Mouse (Mus musculus) embryonic facial prominence, embryonic 13.5 days (tissue): ENCODE data around the gene 1700019D03Rik. TPM values are rescaled to one million over a fixed set of nuclear protein-coding genes. Genes with fewer than 3 reads are reported as not detected.

ENCODE experiments used
- ATAC-seq: fragments of 200-750 bp; cut with Nextera tagmentation; 2 replicates; pipeline ENCODE4 v1.8.0; 2017; ENCODE audit warnings: low read depth; ENCODE audit not compliant: insufficient number of reproducible peaks, insufficient read depth, low FRiP score, low TSS enrichment
- H3K27ac ChIP-seq: fragments of 300-500 bp; sonication (generic); 2 replicates; pipeline ENCODE4 v1.5.1; 2015; ENCODE audit warnings: moderate library complexity, mild to moderate bottlenecking, inconsistent platforms
- H3K27me3 ChIP-seq: fragments of 300-500 bp; sonication (generic); 2 replicates; pipeline ENCODE4 v1.6.1; 2015; ENCODE audit warnings: mild to moderate bottlenecking, inconsistent platforms
- H3K36me3 ChIP-seq: fragments of 300-500 bp; sonication (generic); 2 replicates; pipeline ENCODE4 v1.6.1; 2015; ENCODE audit warnings: mild to moderate bottlenecking, inconsistent platforms
- H3K4me1 ChIP-seq: fragments of 300-500 bp; sonication (generic); 2 replicates; pipeline ENCODE4 v1.6.1; 2015; ENCODE audit warnings: inconsistent platforms
- H3K4me2 ChIP-seq: fragments of 300-500 bp; sonication (generic); 2 replicates; pipeline ENCODE4 v1.6.1; 2015; ENCODE audit warnings: moderate library complexity, mild to moderate bottlenecking, inconsistent platforms
- H3K4me3 ChIP-seq: fragments of 300-500 bp; sonication (generic); 2 replicates; pipeline ENCODE4 v1.5.1; 2015; ENCODE audit warnings: mild to moderate bottlenecking, inconsistent platforms
- H3K9ac ChIP-seq: fragments of 300-500 bp; sonication (generic); 2 replicates; pipeline ENCODE4 v1.6.1; 2015; ENCODE audit warnings: mild to moderate bottlenecking, inconsistent platforms
- H3K9me3 ChIP-seq: fragments of 300-500 bp; sonication (generic); 2 replicates; pipeline ENCODE4 v1.6.1; 2016; ENCODE audit warnings: inconsistent platforms
- WGBS: fragments of 180-500 bp; shearing (Covaris S2); methylation state at CpG from one replicate; pipeline ENCODE4 v1.1.7; 2015; ENCODE audit warnings: mixed read lengths; 5-methylcytosine and 5-hydroxymethylcytosine counted together
- polyA plus RNA-seq: library from polyadenylated mRNA; unstranded; fragments of >200 nt; fragmentation: Nextera tagmentation; extraction: Ambion mirVana; gene quantifications from 2 replicates; pipeline ENCODE4 v1.2.1, GENCODE M21; 2015

Gene 1700019D03Rik
- polyA plus RNA-seq, 1 experiment from 2014 or later = 2.9 TPM

DNA sequence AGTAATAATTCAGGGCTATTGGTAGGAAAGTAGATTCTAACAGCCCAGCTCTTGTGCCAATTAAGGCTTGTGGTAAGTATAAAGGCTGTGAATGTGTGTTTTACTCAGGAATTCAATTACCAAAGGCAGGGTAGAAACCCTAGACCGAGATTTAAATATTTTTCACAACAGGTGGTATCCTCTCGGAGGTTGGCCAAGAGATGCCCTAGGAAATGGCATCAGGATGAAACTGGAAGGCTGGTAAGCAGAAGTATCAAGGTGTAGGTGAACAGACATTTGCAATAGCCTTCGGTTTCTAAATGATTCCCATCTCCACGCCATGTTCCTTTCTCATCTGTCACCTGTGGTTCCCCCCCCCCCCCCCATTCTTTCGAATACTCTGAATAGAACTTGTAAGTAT is 4.4 kb downstream of the 1700019D03Rik start:
- Histone ChIP-seq H3K27ac (no peak overlapping the region), H3K9me3 (no peaks in the 10 kb centered on the region), H3K9ac (no peak overlapping the region), H3K4me3 (no peak overlapping the region), H3K4me2 (no peak overlapping the region), H3K27me3 (no peaks in the 10 kb centered on the region), H3K4me1 (no peaks in the 10 kb centered on the region; the same call in 1 of the 2 replicates), H3K36me3 (no peaks in the 10 kb centered on the region)
- ATAC-seq = no peak
- 75% methylated on average over 5 of the region's 5 CpGs for WGBS

- H3K9me3 ChIP-seq = no peaks in the 10 kb centered on the region
- 85% methylated on average over 6 of the region's 6 CpGs for WGBS
- H3K9ac ChIP-seq = no peak overlapping the region
- H3K36me3 ChIP-seq = no peaks in the 10 kb centered on the region
- no peak overlapping the region for H3K4me3 ChIP-seq
- no peak for ATAC-seq
- H3K4me2 ChIP-seq = no peak overlapping the region
- no peaks in the 10 kb centered on the region for H3K4me1 ChIP-seq
- no peak overlapping the region for H3K27ac ChIP-seq
- H3K27me3 ChIP-seq = no peaks in the 10 kb centered on the region
Measured at GRCm38 (mm10) chr1:53014716-53015115, 5.3 kb downstream of the 1700019D03Rik start.

GRCm38 (mm10) chr1:52986692-52987091 is 33.3 kb downstream of the 1700019D03Rik start:
- Histone ChIP-seq H3K4me1 (no peaks in the 10 kb centered on the region), H3K9me3 (no peaks in the 10 kb centered on the region), H3K27ac (no peak overlapping the region), H3K36me3 (no peaks in the 10 kb centered on the region), H3K4me3 (no peak overlapping the region), H3K27me3 (no peaks in the 10 kb centered on the region), H3K9ac (no peak overlapping the region), H3K4me2 (no peak overlapping the region)
- WGBS = 72% methylated on average over 5 of the region's 5 CpGs
- ATAC-seq = no peak

- Histone ChIP-seq H3K36me3 (no peaks in the 10 kb centered on the region), H3K27me3 (no peaks in the 10 kb centered on the region), H3K9me3 (no peaks in the 10 kb centered on the region), H3K4me3 (no peak overlapping the region), H3K9ac (no peak overlapping the region), H3K27ac (no peak overlapping the region), H3K4me2 (no peak overlapping the region), H3K4me1 (no peaks in the 10 kb centered on the region)
- 65% methylated on average over 5 of the region's 5 CpGs for WGBS
- no peak for ATAC-seq
Measured at GRCm38 (mm10) chr1:52973198-52973597, 46.8 kb downstream of the 1700019D03Rik start.

DNA sequence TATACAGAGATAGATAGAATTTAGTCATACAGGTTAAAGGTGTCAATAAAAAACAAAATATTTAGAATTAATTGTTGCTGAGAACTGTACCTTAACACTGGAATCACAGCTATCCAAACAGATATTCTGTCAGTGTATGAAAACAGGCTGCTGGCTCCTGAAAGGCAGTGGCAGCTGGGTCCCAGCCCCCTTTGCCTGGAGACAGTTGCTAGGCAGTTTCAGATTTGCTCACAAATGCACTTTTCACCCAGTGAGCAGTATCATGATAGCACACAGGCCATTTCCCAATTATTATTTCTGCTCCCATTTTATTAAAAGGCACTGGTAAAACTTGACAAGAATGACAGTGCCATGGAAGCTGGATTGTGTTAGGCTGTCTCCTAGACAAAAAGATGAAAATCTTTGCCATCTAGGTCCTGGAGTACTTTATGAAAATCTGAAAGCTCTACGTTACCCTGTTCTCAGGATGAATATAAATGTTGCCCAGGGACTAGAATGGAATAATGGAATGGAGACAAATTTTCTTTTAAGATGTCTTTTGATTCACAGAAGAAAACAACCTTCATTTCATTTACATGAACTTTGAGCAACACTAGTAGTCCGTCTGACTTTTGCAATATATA is 48.0 kb downstream of the 1700019D03Rik start:
- Histone ChIP-seq H3K27me3 (no peaks in the 10 kb centered on the region), H3K9me3 (no peaks in the 10 kb centered on the region), H3K4me2 (no peak overlapping the region), H3K36me3 (no peaks in the 10 kb centered on the region), H3K27ac (no peak overlapping the region), H3K9ac (no peak overlapping the region), H3K4me1 (no peaks in the 10 kb centered on the region), H3K4me3 (no peak overlapping the region)
- no peak for ATAC-seq
- 76% methylated on average over 2 of the region's 2 CpGs for WGBS

DNA sequence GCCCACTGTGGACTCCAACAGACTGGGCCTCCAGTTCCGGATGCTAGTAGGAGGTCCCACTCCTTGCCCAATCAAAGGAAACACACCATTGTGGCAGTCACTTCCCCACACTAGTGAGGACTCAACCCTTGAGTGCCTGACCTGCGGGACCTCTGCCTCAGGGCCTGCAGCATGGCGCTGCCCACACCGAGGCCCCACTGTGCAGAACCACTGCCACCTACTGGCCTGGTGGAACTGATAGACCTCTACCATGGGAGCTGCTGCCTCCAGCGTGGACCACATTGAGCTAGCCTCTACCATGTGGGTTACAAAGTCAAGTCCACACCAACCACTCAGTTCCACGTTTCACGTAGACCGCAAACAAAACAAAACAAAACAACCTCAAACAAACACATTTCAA is 55.4 kb downstream of the 1700019D03Rik start:
- H3K9ac ChIP-seq = no peak overlapping the region
- H3K36me3 ChIP-seq = no peaks in the 10 kb centered on the region
- no peak overlapping the region for H3K4me3 ChIP-seq
- H3K4me1 ChIP-seq = no peaks in the 10 kb centered on the region
- WGBS = 76% methylated on average over 8 of the region's 8 CpGs
- no peaks in the 10 kb centered on the region for H3K27me3 ChIP-seq
- no peaks in the 10 kb centered on the region for H3K9me3 ChIP-seq
- no peak overlapping the region for H3K4me2 ChIP-seq
- no peak overlapping the region for H3K27ac ChIP-seq
- ATAC-seq = 0 out of 2 replicates have a peak, but pooled peaks have one; percentile 10

DNA sequence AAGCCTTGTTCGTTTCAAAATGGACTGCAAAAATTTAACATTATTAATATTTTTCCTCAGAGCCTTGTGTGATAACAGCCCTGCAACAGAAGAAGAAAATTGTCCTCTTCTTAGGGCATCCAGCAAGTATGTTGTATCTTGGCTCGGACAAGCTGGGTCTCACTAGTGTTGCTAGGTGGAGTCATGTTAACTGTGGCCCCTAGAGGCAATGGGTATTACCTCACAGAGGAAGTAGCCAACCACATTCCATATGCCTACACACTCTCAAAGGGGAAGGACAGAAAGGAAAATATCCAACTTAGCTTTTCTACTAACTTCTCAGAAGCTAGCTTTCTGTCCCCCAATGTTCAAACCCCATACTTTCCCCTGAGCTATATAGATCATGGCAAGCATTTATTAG is 56.9 kb downstream of the 1700019D03Rik start:
- Histone ChIP-seq H3K4me2 (no peak overlapping the region), H3K27ac (no peak overlapping the region), H3K36me3 (no peaks in the 10 kb centered on the region), H3K27me3 (no peaks in the 10 kb centered on the region), H3K9ac (no peak overlapping the region), H3K9me3 (no peaks in the 10 kb centered on the region), H3K4me3 (no peak overlapping the region), H3K4me1 (no peaks in the 10 kb centered on the region)
- no peak for ATAC-seq
- 66% methylated on average over 2 of the region's 2 CpGs for WGBS

- Histone ChIP-seq H3K4me1 (no peaks in the 10 kb centered on the region), H3K4me3 (no peak overlapping the region), H3K4me2 (no peak overlapping the region), H3K9ac (no peak overlapping the region), H3K36me3 (no peaks in the 10 kb centered on the region), H3K27me3 (no peaks in the 10 kb centered on the region), H3K27ac (no peak overlapping the region), H3K9me3 (no peaks in the 10 kb centered on the region)
- no peak for ATAC-seq
- WGBS = 76% methylated on average over 6 of the region's 6 CpGs
Measured at GRCm38 (mm10) chr1:52960191-52960590, 59.8 kb downstream of the 1700019D03Rik start.

DNA sequence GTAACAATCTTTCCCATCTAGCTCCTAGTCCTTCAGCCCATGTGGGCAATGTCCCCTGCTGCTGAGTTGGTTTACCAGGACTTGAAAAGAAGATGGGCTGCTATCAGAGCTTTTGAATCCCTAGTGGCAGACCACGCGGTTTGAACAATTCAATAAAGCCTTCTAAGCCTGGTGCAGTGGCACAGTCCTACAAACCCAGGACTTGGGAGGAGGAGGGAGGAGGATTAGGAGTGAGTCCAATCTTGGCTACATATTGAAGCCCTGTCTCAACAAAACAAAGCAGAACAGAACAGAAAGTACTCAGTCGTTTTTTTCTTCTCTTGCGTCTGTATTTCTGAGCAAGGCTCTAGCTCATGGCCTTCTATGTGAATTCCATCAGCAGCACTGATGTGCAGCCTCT is 63.2 kb downstream of the 1700019D03Rik start:
- H3K4me1 ChIP-seq = peaks cover 19% of the 10 kb centered on the region
- H3K27ac ChIP-seq = no peak overlapping the region
- no peaks in the 10 kb centered on the region for H3K9me3 ChIP-seq
- no peak for ATAC-seq
- no peak overlapping the region for H3K4me3 ChIP-seq
- WGBS = 74% methylated on average over 4 of the region's 4 CpGs
- H3K9ac ChIP-seq = no peak overlapping the region
- no peaks in the 10 kb centered on the region for H3K36me3 ChIP-seq
- no peak overlapping the region for H3K4me2 ChIP-seq
- peaks cover 4% of the 10 kb centered on the region; the same call in 1 of the 2 replicates for H3K27me3 ChIP-seq

- no peak overlapping the region for H3K4me2 ChIP-seq
- H3K4me1 ChIP-seq = peaks cover 19% of the 10 kb centered on the region
- H3K27ac ChIP-seq = no peak overlapping the region
- 40% methylated on average over 6 of the region's 6 CpGs for WGBS
- peaks cover 4% of the 10 kb centered on the region; the same call in 1 of the 2 replicates for H3K27me3 ChIP-seq
- no peak for ATAC-seq
- H3K4me3 ChIP-seq = no peak overlapping the region
- no peaks in the 10 kb centered on the region for H3K36me3 ChIP-seq
- no peaks in the 10 kb centered on the region for H3K9me3 ChIP-seq
- H3K9ac ChIP-seq = no peak overlapping the region
Measured at GRCm38 (mm10) chr1:52955102-52955501, 64.9 kb downstream of the 1700019D03Rik start.

GRCm38 (mm10) chr1:52954456-52954855 is 65.5 kb downstream of the 1700019D03Rik start:
- no peak overlapping the region for H3K9ac ChIP-seq
- H3K27ac ChIP-seq = no peak overlapping the region
- H3K9me3 ChIP-seq = no peaks in the 10 kb centered on the region
- ATAC-seq = no peak
- WGBS = 76% methylated on average over 2 of the region's 2 CpGs
- H3K4me3 ChIP-seq = no peak overlapping the region
- peaks cover 4% of the 10 kb centered on the region; the same call in 1 of the 2 replicates for H3K27me3 ChIP-seq
- H3K4me1 ChIP-seq = peaks cover 19% of the 10 kb centered on the region
- H3K36me3 ChIP-seq = no peaks in the 10 kb centered on the region
- H3K4me2 ChIP-seq = no peak overlapping the region

- H3K27ac ChIP-seq = no peak overlapping the region
- 11% methylated on average over 4 of the region's 4 CpGs for WGBS
- H3K9ac ChIP-seq = no peak overlapping the region
- peak overlapping the region; percentile 61 for H3K4me3 ChIP-seq
- ATAC-seq = no peak
- H3K4me1 ChIP-seq = peaks cover 19% of the 10 kb centered on the region
- H3K27me3 ChIP-seq = peaks cover 4% of the 10 kb centered on the region; the same call in 1 of the 2 replicates
- H3K36me3 ChIP-seq = no peaks in the 10 kb centered on the region
- H3K9me3 ChIP-seq = no peaks in the 10 kb centered on the region
- H3K4me2 ChIP-seq = peak overlapping the region; percentile 98
Measured at GRCm38 (mm10) chr1:52953548-52953947, 66.4 kb downstream of the 1700019D03Rik start.
